Mouse (Mus musculus) limb, embryonic 14.5 days (tissue): ENCODE measurements around the gene Optc. TPM values are rescaled to one million over a fixed set of nuclear protein-coding genes. Genes with fewer than 3 reads are reported as not detected.

ENCODE experiments used
- ATAC-seq: fragments of 200-750 bp; cut with Nextera tagmentation; 2 replicates; pipeline ENCODE4 v1.8.0; 2017; ENCODE audit warnings: low read depth, moderate number of reproducible peaks, moderate TSS enrichment; ENCODE audit not compliant: low FRiP score
- DNase-seq: peaks from one replicate; pipeline ENCODE4 v3.0.0-alpha.2; 2015; ENCODE audit warnings: low spot score
- H3K27ac ChIP-seq: fragments of 300-500 bp; sonication (generic); replicated peaks from 2 replicates; pipeline ENCODE4 v1.5.1; 2014; ENCODE audit warnings: low read depth, mild to moderate bottlenecking, low read length, moderate library complexity, mixed read lengths
- H3K27me3 ChIP-seq: fragments of 300-500 bp; sonication (generic); 2 replicates; pipeline ENCODE4 v1.6.1; 2014; ENCODE audit warnings: low read length, mixed read lengths; ENCODE audit not compliant: control insufficient read depth, insufficient read depth
- H3K36me3 ChIP-seq: fragments of 300-500 bp; sonication (generic); 2 replicates; pipeline ENCODE4 v1.6.1; 2014; ENCODE audit warnings: mild to moderate bottlenecking, low read length, moderate library complexity, mixed read lengths; ENCODE audit not compliant: control insufficient read depth, insufficient read depth
- H3K4me1 ChIP-seq: fragments of 300-500 bp; sonication (generic); 2 replicates; pipeline ENCODE4 v1.6.1; 2014; ENCODE audit warnings: antibody characterized with exemption, low read length, mixed read lengths; ENCODE audit not compliant: control insufficient read depth, insufficient read depth
- H3K4me2 ChIP-seq: fragments of 300-500 bp; sonication (generic); replicated peaks from 2 replicates; pipeline ENCODE4 v1.6.1; 2014; ENCODE audit warnings: low read depth, mild to moderate bottlenecking, low read length, moderate library complexity; ENCODE audit not compliant: severe bottlenecking
- H3K4me3 ChIP-seq: fragments of 300-500 bp; sonication (generic); replicated peaks from 2 replicates; pipeline ENCODE4 v1.5.1; 2014; ENCODE audit warnings: low read length
- H3K9ac ChIP-seq: fragments of 300-500 bp; sonication (generic); 2 replicates; pipeline ENCODE4 v1.6.1; 2014; ENCODE audit warnings: mild to moderate bottlenecking, low read depth, low read length, moderate library complexity; ENCODE audit not compliant: severe bottlenecking
- H3K9me3 ChIP-seq: fragments of 300-500 bp; sonication (generic); 2 replicates; pipeline ENCODE4 v1.6.1; 2016; ENCODE audit warnings: low read length; ENCODE audit not compliant: control insufficient read depth
- POLR2A ChIP-seq: fragments of 200-500 bp; IDR thresholded peaks from 2 replicates; pipeline ENCODE4 v1.8.0; 2012; ENCODE audit warnings: inconsistent platforms, mild to moderate bottlenecking, moderate library complexity, borderline replicate concordance; ENCODE audit not compliant: insufficient read depth, insufficient read length; ENCODE audit errors: extremely low read depth
- WGBS: fragments of 180-500 bp; shearing (Covaris S2); extraction: QIAGEN DNeasy Blood & Tissue Kit; methylation state at CpG from one replicate; pipeline ENCODE4 v1.1.7; 2014; 5-methylcytosine and 5-hydroxymethylcytosine counted together
- polyA plus RNA-seq, 2 experiments: library from polyadenylated mRNA; depleted of rRNA in 1 of 2; stranded (reverse) in 1 of 2; unstranded in 1 of 2; fragments of >200 nt; fragmentation: Nextera tagmentation in 1 of 2; extraction: Ambion mirVana in 1 of 2; gene quantifications; 2 replicates each; pipeline versions ENCODE4 v1.2.1 to v1.2.3; 2012 to 2014

Optc gene
- polyA plus RNA-seq, 2 experiments: 1.1 to 2.4 TPM

DNA sequence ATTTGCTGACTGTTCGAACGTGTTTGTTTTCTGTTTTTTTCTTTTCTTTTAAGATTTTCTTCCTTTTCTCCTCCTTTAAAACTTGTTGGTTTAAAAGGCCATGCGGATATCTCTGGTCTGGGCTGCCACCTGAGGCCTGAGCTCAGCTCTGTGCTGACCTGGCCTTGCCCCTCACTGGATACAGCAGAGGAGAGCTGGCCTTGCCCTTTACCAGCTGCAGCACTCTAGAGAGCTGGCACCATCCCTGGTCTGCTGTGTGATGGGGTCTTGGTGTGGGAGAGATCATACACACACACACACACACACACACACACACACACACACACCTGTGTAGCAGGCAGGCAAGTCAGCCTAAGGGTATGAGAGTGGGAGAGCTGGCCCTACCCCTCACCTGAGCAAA, 37.3 kb upstream of the Optc start:
- DNase-seq: no peak
- 82% methylated on average over 3 of the region's 3 CpGs for WGBS
- Histone ChIP-seq H3K36me3 (no peaks in the 10 kb centered on the region), H3K9me3 (no peaks in the 10 kb centered on the region), H3K4me2 (no peak overlapping the region), H3K27me3 (no peaks in the 10 kb centered on the region), H3K4me3 (no peak overlapping the region), H3K27ac (no peak overlapping the region), H3K9ac (no peak overlapping the region), H3K4me1 (peaks cover 11% of the 10 kb centered on the region)
- no peak for ATAC-seq
- no peak for TF ChIP-seq POLR2A

- H3K9me3 ChIP-seq: no peaks in the 10 kb centered on the region
- 53% methylated on average over 3 of the region's 3 CpGs for WGBS
- H3K9ac ChIP-seq: no peak overlapping the region
- H3K4me1 ChIP-seq: peaks cover 11% of the 10 kb centered on the region
- H3K4me2 ChIP-seq: no peak overlapping the region
- no peak for TF ChIP-seq POLR2A
- DNase-seq (peak; percentile 49), ATAC-seq (peak; percentile 56)
- no peaks in the 10 kb centered on the region for H3K36me3 ChIP-seq
- H3K27ac ChIP-seq: peak overlapping the region; percentile 52; the same call in 1 of the 2 replicates
- H3K4me3 ChIP-seq: no peak overlapping the region
- no peaks in the 10 kb centered on the region for H3K27me3 ChIP-seq
Measured at GRCm38 (mm10) chr1:133941904-133942303, 34.1 kb upstream of the Optc start.

GRCm38 (mm10) chr1:133941158-133941860, 33.5 kb upstream of the Optc start:
- H3K9me3 ChIP-seq: no peaks in the 10 kb centered on the region
- peak; percentile 72 for DNase-seq
- no peak overlapping the region for H3K4me3 ChIP-seq
- ATAC-seq: peak; percentile 88
- H3K4me2 ChIP-seq: peak overlapping the region; percentile 27; the same call in 1 of the 2 replicates
- no peaks in the 10 kb centered on the region for H3K27me3 ChIP-seq
- peaks cover 11% of the 10 kb centered on the region for H3K4me1 ChIP-seq
- no peaks in the 10 kb centered on the region for H3K36me3 ChIP-seq
- peak overlapping the region; percentile 52; the same call in 1 of the 2 replicates for H3K27ac ChIP-seq
- WGBS: 17% methylated on average over 11 of the region's 11 CpGs
- TF ChIP-seq POLR2A: no peak
- H3K9ac ChIP-seq: no peak overlapping the region

- DNase-seq: no peak
- WGBS: 69% methylated on average over 3 of the region's 3 CpGs
- H3K27ac ChIP-seq: no peak overlapping the region; the same call in 1 of the 2 replicates
Measured at GRCm38 (mm10) chr1:133940481-133941092, 32.8 kb upstream of the Optc start.

DNA sequence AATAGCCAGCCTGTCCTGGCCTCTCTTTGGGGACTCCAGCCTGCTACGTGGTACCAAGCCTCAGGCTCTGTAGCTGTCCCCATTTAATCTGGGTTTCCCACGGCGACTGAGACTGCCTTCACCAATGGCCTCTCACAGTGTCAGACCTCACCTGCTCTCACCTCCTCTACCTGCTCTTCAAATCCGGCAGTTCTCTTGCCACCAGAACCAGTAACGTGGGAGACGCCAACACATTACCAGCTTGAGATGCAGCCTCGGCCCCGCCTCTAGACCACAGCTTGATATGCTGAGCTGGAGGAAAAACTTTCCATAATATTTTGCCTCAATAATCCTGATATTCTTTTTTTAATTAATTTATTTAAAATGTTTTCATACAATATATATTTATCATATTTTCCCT, 31.9 kb upstream of the Optc start:
- H3K4me1 ChIP-seq: peaks cover 11% of the 10 kb centered on the region
- H3K27me3 ChIP-seq: no peaks in the 10 kb centered on the region
- no peaks in the 10 kb centered on the region for H3K36me3 ChIP-seq
- no peak overlapping the region for H3K9ac ChIP-seq
- no peak for TF ChIP-seq POLR2A
- ATAC-seq: no peak
- H3K4me2 ChIP-seq: no peak overlapping the region
- no peak overlapping the region for H3K4me3 ChIP-seq
- H3K9me3 ChIP-seq: no peaks in the 10 kb centered on the region
- no peak for DNase-seq
- H3K27ac ChIP-seq: no peak overlapping the region
- WGBS: 80% methylated on average over 8 of the region's 8 CpGs

More at GRCm38 (mm10) chr1:133940481-133941092, 32.8 kb upstream of the Optc start:
- Histone ChIP-seq H3K9ac (no peak overlapping the region), H3K4me1 (peaks cover 11% of the 10 kb centered on the region), H3K9me3 (no peaks in the 10 kb centered on the region), H3K36me3 (no peaks in the 10 kb centered on the region), H3K4me2 (no peak overlapping the region), H3K27me3 (no peaks in the 10 kb centered on the region), H3K4me3 (no peak overlapping the region)
- ATAC-seq: no peak
- no peak for TF ChIP-seq POLR2A
